Mouse (Mus musculus) hindbrain, embryonic 12.5 days (tissue): ENCODE results near the gene Nkx1-2. TPM values are rescaled to one million over a fixed set of nuclear protein-coding genes. Genes with fewer than 3 reads are reported as not detected.
A peak's percentile ranks its signal among the peaks of the same experiment; 100 is the strongest.

Source experiments
- ATAC-seq: fragments of 200-750 bp; cut with Nextera tagmentation; 2 replicates; pipeline ENCODE4 v1.8.0; 2017; ENCODE audit warnings: moderate TSS enrichment; ENCODE audit not compliant: low FRiP score
- H3K27ac ChIP-seq: fragments of 300-500 bp; sonication (generic); 2 replicates; pipeline ENCODE4 v1.5.1; 2016; ENCODE audit warnings: mild to moderate bottlenecking
- H3K27me3 ChIP-seq: fragments of 300-500 bp; sonication (generic); 2 replicates; pipeline ENCODE4 v1.6.1; 2016; ENCODE audit warnings: mild to moderate bottlenecking
- H3K36me3 ChIP-seq: fragments of 300-500 bp; sonication (generic); 2 replicates; pipeline ENCODE4 v1.6.1; 2016; ENCODE audit warnings: mild to moderate bottlenecking
- H3K4me1 ChIP-seq: fragments of 300-500 bp; sonication (generic); 2 replicates; pipeline ENCODE4 v1.6.1; 2016
- H3K4me2 ChIP-seq: fragments of 300-500 bp; sonication (generic); replicated peaks from 2 replicates; pipeline ENCODE4 v1.6.1; 2016; ENCODE audit warnings: mild to moderate bottlenecking
- H3K4me3 ChIP-seq: fragments of 300-500 bp; sonication (generic); 2 replicates; pipeline ENCODE4 v1.5.1; 2016; ENCODE audit warnings: mild to moderate bottlenecking
- H3K9ac ChIP-seq: fragments of 300-500 bp; sonication (generic); 2 replicates; pipeline ENCODE4 v1.6.1; 2016; ENCODE audit warnings: mild to moderate bottlenecking, moderate library complexity
- H3K9me3 ChIP-seq: fragments of 300-500 bp; sonication (generic); replicated peaks from 2 replicates; pipeline ENCODE4 v1.6.1; 2016; ENCODE audit warnings: mild to moderate bottlenecking
- WGBS: fragments of 180-500 bp; shearing (Covaris S2); methylation state at CpG from one replicate; pipeline ENCODE4 v1.1.7; 2016; 5-methylcytosine and 5-hydroxymethylcytosine counted together
- polyA plus RNA-seq: library from polyadenylated mRNA; unstranded; fragments of >200 nt; fragmentation: Nextera tagmentation; extraction: Ambion mirVana; gene quantifications from 2 replicates; pipeline ENCODE4 v1.2.1, GENCODE M21; 2016

Gene Nkx1-2
- 2.9 and 6.4 TPM in 2 replicates for polyA plus RNA-seq

DNA sequence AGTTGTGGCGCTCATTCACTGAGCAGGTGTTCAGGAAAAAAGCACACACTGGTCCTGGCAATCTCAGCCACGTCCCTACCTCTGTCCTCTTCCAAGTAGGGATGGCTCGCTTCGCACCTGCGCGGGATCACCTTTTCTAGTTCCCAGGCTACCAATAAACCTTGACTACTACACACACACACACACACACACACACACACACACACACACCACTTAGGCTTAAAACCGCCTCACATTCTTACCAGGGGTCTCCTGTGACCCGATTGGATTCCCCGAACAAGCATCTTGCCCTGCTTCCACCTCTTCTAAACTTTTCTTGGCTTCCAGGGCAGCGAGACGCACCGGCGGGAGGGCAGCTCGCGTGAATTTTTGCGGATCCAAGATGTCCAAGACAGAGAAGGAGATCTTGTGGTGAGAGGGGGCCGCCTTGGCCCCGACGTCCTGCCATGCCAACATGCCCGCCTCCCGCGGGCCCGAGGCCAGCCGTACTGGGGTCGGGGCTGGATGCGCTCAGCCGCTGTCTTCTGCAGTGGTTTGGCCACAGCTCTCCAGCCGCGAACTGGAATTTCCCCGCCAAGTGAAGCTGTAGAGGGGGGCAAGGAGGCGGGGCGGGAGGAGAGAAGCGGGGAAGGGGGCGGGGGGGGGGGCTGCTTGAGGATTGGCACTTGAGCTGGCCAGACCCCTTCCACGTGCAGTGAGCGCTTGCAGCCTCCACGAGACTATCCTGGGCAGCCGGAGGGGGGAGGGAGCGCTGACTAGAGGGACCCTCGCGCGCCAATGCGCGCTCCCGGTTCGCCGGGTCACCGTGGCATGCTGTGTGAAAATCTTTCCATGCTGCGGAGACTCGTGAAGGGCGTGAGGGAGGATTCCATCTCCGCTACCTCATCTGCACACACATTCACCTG lies at the start of gene Nkx1-2:
TSS of gene Nkx1-2 (minus strand) at position 567 of the 905 bp plus-strand sequence.
- H3K36me3 ChIP-seq: no peaks in the 10 kb centered on the region
- peak within 1 kb of the TSS; percentile 76 for H3K4me2 ChIP-seq
- H3K9me3 ChIP-seq: no peaks in the 10 kb centered on the region
- H3K4me3 ChIP-seq: peak within 1 kb of the TSS; percentile 37
- H3K9ac ChIP-seq: peak within 1 kb of the TSS; percentile 35
- no peak within 1 kb of the TSS for H3K27ac ChIP-seq
- H3K27me3 ChIP-seq: peaks cover 93% of the 10 kb centered on the region
- peak; percentile 47; the same call in 1 of the 2 replicates for ATAC-seq
- WGBS: 1% methylated on average over 50 of the region's 52 CpGs
- H3K4me1 ChIP-seq: peaks cover 34% of the 10 kb centered on the region

DNA sequence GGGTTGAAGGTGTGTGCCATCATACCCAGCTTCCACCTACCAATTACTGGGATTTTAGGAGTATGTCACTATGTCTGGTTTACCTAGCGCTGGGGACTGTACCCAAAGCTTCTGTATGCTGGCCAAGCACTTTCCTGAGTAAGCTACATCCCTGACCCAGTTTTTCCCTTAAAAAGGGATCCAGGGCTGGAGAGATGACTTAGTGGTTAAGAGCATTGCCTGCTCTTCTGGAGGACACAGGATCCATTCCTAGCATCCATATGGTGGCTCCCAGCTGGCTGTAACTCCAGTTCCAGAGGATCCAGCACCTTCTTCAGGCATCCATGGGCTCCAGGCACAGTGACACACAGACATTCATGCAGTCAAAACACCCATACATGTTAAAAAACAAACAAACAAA lies 47.1 kb upstream of the Nkx1-2 start:
- no peak for ATAC-seq
- Histone ChIP-seq H3K4me3 (no peak overlapping the region), H3K4me2 (no peak overlapping the region), H3K4me1 (peaks cover 1% of the 10 kb centered on the region; the same call in 1 of the 2 replicates), H3K9ac (no peak overlapping the region), H3K27me3 (peaks cover 7% of the 10 kb centered on the region; the same call in 1 of the 2 replicates), H3K36me3 (no peaks in the 10 kb centered on the region), H3K9me3 (no peaks in the 10 kb centered on the region; the same call in 1 of the 2 replicates), H3K27ac (no peak overlapping the region)
- WGBS: 100% methylated on average over 1 of the region's 1 CpGs

DNA sequence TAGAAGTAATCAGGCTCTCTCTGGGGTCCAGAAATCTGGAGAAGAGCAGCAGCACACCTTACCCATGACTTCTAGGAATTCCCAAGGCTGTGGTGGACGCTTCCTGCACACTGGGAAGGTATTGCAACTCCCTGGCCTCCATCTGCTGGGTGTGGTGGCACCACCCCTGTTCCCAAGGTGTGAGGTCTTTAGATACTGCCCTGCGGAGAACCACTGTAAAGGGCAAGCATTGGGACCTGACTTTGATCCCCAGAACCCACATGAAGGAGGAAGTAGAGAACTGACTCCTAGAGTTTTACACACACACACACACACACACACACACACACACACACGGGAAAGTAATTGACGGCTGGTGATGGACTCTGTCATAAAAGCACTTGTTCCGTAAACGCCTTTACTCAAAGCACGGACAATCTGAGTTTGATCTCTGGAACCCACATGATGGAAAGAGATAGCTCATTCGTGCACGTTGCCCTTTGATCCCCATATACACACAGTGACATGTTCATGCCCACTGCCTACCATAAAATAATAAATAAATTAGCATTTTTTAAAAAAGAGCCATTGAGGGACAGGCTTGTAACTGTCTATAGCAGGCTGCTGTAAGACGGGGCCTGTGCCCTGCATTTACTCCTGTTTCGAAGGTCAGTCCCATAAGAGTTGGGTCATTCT lies 45.3 kb upstream of the Nkx1-2 start:
- H3K9ac ChIP-seq: no peak overlapping the region
- H3K27me3 ChIP-seq: peaks cover 7% of the 10 kb centered on the region; the same call in 1 of the 2 replicates
- WGBS: 85% methylated on average over 11 of the region's 11 CpGs
- H3K4me3 ChIP-seq: no peak overlapping the region
- H3K27ac ChIP-seq: no peak overlapping the region
- peaks cover 9% of the 10 kb centered on the region for H3K4me1 ChIP-seq
- H3K36me3 ChIP-seq: no peaks in the 10 kb centered on the region
- no peaks in the 10 kb centered on the region; the same call in 1 of the 2 replicates for H3K9me3 ChIP-seq
- no peak overlapping the region for H3K4me2 ChIP-seq
- no peak for ATAC-seq

DNA sequence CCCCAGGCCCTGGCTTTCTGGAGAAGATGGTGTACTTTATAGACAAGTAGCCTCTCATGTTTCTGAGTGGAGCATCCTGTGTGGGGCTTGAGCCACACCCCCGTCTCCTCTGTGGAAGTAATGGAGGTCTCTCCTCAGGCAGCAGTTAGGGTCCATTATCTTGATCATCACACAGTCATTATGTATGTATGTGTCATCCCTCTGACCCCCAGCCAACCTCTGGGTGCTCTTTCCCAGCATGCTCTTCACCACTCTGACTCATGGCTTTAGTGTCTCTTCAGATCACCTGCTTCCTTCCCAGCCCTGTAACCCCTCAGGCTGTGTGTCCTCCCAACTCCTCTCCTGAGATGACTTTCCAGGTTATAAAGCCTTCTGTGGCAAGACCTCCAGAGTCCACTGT lies 42.2 kb upstream of the Nkx1-2 start:
- H3K27ac ChIP-seq: no peak overlapping the region
- H3K4me2 ChIP-seq: no peak overlapping the region
- ATAC-seq: no peak
- WGBS: 78% methylated on average over 1 of the region's 1 CpGs
- H3K4me1 ChIP-seq: peaks cover 15% of the 10 kb centered on the region
- H3K9ac ChIP-seq: no peak overlapping the region
- no peaks in the 10 kb centered on the region for H3K9me3 ChIP-seq
- peaks cover 7% of the 10 kb centered on the region; the same call in 1 of the 2 replicates for H3K27me3 ChIP-seq
- no peak overlapping the region for H3K4me3 ChIP-seq
- no peaks in the 10 kb centered on the region for H3K36me3 ChIP-seq

DNA sequence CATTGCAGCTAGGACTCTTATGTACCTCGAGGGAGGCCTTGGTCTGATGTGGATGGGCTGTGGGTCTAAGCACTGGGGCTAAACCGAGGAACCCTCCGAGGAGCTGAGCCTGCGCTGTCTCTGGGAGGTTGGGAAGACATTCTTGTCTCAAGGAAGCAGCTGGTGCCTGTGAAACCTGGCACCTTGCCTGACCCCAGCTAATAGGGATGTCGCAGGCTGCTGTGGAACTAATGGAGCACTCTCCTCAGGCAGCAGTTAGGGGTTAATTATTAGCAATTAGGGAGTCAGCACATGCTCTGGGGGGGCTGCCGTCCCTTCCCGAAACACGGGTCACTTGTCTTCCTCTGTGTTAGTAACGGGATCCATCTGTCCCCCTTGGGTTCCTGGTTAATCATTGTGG lies 41.5 kb upstream of the Nkx1-2 start:
- no peaks in the 10 kb centered on the region for H3K36me3 ChIP-seq
- H3K27me3 ChIP-seq: peaks cover 7% of the 10 kb centered on the region; the same call in 1 of the 2 replicates
- H3K9me3 ChIP-seq: no peaks in the 10 kb centered on the region
- peaks cover 15% of the 10 kb centered on the region for H3K4me1 ChIP-seq
- H3K4me3 ChIP-seq: no peak overlapping the region
- no peak overlapping the region for H3K9ac ChIP-seq
- ATAC-seq: peak; percentile 23; the same call in 1 of the 2 replicates
- 19% methylated on average over 9 of the region's 9 CpGs for WGBS
- H3K4me2 ChIP-seq: no peak overlapping the region
- H3K27ac ChIP-seq: no peak overlapping the region

DNA sequence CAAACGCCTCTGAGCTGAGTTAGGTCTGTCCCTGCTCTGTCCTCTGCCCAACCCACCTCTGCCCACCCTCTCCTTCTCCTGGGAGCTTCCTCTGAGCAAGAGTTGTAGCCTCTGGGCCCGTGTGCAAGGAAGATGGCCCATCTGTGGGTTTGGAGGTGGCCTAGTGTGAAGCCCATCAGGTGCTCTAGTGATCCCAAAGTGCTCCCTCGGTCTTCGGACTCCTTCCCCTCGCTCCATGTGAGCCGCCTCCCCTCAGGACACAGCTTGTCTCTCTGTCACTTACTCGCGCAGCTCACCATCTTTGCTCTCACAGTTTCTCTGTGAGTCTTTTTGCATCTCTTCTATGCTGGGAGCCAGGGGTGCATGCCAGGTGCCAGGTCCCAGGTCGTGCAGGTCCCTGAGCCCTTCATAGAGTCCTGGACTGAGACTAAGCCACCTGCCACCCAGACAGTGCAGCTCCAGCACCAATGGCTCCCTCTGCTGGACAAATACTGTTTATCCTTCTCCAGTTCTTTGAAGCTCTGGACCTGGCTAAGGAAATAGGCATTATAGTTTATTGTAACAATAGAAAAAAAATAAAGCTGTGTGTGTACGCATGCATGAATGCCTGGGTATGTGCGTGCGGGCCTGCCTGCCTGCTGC lies 39.1 kb upstream of the Nkx1-2 start:
- no peak overlapping the region for H3K9ac ChIP-seq
- H3K4me2 ChIP-seq: no peak overlapping the region
- no peak overlapping the region for H3K4me3 ChIP-seq
- H3K27me3 ChIP-seq: peaks cover 9% of the 10 kb centered on the region; the same call in 1 of the 2 replicates
- H3K36me3 ChIP-seq: no peaks in the 10 kb centered on the region
- no peak overlapping the region for H3K27ac ChIP-seq
- peaks cover 15% of the 10 kb centered on the region for H3K4me1 ChIP-seq
- H3K9me3 ChIP-seq: no peaks in the 10 kb centered on the region
- peak; percentile 77 for ATAC-seq
- 63% methylated on average over 12 of the region's 12 CpGs for WGBS

DNA sequence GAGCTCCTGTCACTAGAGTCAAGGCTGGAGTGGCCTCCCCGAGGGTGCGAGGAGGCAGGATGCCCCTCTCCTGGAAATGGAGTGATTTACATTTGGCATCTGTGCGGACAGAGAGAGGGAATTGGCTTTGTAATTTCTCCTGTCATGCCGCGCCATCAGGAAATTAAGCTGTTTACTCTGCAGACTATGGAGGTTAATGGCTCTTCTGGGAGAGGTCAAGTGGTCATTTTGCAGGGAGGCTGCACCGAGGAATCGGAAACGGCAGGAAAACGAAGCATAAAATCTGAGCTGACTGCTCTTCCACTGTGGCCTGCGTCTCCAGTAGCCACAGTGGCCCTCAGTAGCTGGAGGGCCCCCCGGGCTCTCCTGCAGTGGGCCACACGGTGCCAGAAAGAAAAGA lies 37.9 kb upstream of the Nkx1-2 start:
- Histone ChIP-seq H3K27me3 (peaks cover 9% of the 10 kb centered on the region; the same call in 1 of the 2 replicates), H3K9ac (no peak overlapping the region), H3K4me1 (peaks cover 15% of the 10 kb centered on the region), H3K36me3 (no peaks in the 10 kb centered on the region), H3K4me3 (no peak overlapping the region), H3K4me2 (no peak overlapping the region), H3K27ac (no peak overlapping the region), H3K9me3 (no peaks in the 10 kb centered on the region)
- ATAC-seq: no peak
- WGBS: 31% methylated on average over 12 of the region's 12 CpGs

DNA sequence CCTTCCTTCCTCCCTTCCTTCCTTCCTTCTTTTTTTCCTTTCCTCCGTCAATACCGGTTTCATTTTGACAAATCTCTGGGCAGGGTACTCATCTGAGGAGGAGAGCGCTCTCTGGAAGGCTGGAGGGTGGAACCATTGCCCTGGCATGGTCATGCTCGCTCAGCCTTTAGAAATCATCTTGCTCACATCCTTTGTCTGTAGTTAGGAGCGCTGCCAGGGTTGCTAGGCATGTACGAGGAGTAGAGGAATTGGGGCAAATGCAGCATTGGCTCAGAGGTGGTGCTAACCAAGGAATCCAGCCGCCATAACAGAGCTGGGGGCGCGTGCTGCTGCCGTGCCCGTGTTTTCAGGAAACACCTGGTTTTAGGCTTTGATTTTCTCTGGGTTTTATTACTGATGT lies 31.9 kb upstream of the Nkx1-2 start:
- Histone ChIP-seq H3K4me1 (no peaks in the 10 kb centered on the region), H3K27ac (no peak overlapping the region), H3K27me3 (peaks cover 8% of the 10 kb centered on the region), H3K4me3 (no peak overlapping the region), H3K9ac (no peak overlapping the region), H3K4me2 (no peak overlapping the region), H3K36me3 (no peaks in the 10 kb centered on the region), H3K9me3 (no peaks in the 10 kb centered on the region)
- ATAC-seq: no peak
- 73% methylated on average over 11 of the region's 11 CpGs for WGBS

DNA sequence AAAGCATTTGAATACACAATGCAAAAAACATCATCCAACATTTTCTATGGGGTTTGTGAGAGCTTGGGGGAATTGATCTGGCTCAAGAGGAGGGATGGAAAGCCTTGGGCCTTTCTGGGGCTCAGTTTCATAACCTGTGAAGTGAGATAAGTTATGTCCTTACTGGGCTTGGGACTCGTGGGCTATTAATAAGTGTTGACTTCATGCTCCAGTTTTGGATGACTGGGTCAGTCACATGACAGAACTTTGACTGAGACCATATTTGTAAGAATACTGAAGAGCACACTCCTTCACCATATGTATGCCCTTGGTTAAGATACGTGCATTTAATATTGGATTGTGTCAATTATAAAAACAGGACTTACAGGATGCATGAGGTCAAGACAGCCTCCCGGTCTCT lies 28.0 kb upstream of the Nkx1-2 start:
- H3K4me3 ChIP-seq: no peak overlapping the region
- H3K4me1 ChIP-seq: no peaks in the 10 kb centered on the region
- no peak overlapping the region for H3K27ac ChIP-seq
- ATAC-seq: no peak
- 82% methylated on average over 3 of the region's 3 CpGs for WGBS
- no peaks in the 10 kb centered on the region for H3K9me3 ChIP-seq
- H3K9ac ChIP-seq: no peak overlapping the region
- H3K4me2 ChIP-seq: no peak overlapping the region
- no peaks in the 10 kb centered on the region for H3K36me3 ChIP-seq
- peaks cover 2% of the 10 kb centered on the region; the same call in 1 of the 2 replicates for H3K27me3 ChIP-seq

DNA sequence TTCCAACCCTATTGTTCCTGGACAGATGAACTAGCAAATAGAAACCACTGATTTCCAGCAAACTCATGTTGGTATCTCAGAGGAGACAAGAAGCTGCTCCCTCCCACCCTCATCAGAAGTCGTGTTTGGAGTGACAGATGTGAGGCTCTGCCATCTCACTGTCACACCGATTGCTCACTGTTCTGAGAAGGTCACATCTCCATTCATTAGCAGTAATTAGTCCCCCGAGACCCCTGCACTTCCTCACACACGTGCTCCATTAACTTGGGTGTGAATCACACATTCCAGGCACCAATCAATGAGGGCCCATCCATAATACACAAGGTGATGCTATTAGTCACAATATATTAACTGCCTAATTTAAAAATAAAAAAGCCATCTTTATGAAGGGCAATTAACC lies 26.7 kb upstream of the Nkx1-2 start:
- H3K4me1 ChIP-seq: no peaks in the 10 kb centered on the region
- no peak overlapping the region for H3K4me3 ChIP-seq
- H3K27me3 ChIP-seq: peaks cover 2% of the 10 kb centered on the region; the same call in 1 of the 2 replicates
- H3K27ac ChIP-seq: no peak overlapping the region
- no peaks in the 10 kb centered on the region for H3K9me3 ChIP-seq
- H3K9ac ChIP-seq: no peak overlapping the region
- no peaks in the 10 kb centered on the region for H3K36me3 ChIP-seq
- no peak for ATAC-seq
- no peak overlapping the region for H3K4me2 ChIP-seq
- WGBS: 51% methylated on average over 4 of the region's 4 CpGs

DNA sequence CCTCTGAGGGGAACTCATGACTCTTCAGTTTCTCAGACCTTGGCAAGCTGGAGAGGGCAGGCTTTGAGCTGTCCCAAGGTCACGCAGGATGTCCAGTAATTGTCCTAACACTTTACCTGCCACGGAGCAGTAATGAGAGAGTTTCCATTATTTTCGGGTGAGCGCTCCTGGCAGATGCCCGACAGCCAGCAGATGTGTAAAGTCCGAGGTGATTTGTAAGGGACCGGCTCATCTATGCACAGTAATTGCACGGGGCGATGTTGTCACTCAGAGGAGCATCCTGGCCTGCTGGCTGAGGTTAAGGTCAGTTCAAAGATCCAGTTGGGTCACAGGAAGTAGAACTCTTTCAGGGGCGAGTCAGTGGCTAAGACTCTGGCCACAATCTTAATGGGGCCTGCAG lies 24.7 kb upstream of the Nkx1-2 start:
- H3K36me3 ChIP-seq: no peaks in the 10 kb centered on the region
- H3K4me1 ChIP-seq: no peaks in the 10 kb centered on the region
- no peak for ATAC-seq
- no peak overlapping the region for H3K9ac ChIP-seq
- WGBS: 70% methylated on average over 10 of the region's 10 CpGs
- no peak overlapping the region for H3K27ac ChIP-seq
- no peaks in the 10 kb centered on the region for H3K9me3 ChIP-seq
- H3K4me3 ChIP-seq: no peak overlapping the region
- H3K27me3 ChIP-seq: peaks cover 4% of the 10 kb centered on the region; the same call in 1 of the 2 replicates
- no peak overlapping the region for H3K4me2 ChIP-seq
